Mouse (Mus musculus) gastrocnemius, postnatal 36 days (tissue): ENCODE measurements around the gene 1600014C10Rik. TPM values are rescaled to one million over a fixed set of nuclear protein-coding genes. Genes with fewer than 3 reads are reported as not detected.

Source experiments
- DNase-seq, 2 experiments: peaks; one replicate each; pipeline ENCODE4 v3.0.0; 2022
- intact Hi-C: fragments of 180-260 bp; cut with DNase I; formaldehyde crosslinking; loops from one replicate; pipeline ENCODE4 v1.15.1; 2025
- total RNA-seq, 2 experiments: library from RNA; stranded (reverse); gene quantifications; 2 replicates each; pipeline ENCODE4 v1.2.3; 2021

1600014C10Rik gene
- total RNA-seq, 2 experiments from 2014 or later: 22.1 to 23.9 TPM

DNA sequence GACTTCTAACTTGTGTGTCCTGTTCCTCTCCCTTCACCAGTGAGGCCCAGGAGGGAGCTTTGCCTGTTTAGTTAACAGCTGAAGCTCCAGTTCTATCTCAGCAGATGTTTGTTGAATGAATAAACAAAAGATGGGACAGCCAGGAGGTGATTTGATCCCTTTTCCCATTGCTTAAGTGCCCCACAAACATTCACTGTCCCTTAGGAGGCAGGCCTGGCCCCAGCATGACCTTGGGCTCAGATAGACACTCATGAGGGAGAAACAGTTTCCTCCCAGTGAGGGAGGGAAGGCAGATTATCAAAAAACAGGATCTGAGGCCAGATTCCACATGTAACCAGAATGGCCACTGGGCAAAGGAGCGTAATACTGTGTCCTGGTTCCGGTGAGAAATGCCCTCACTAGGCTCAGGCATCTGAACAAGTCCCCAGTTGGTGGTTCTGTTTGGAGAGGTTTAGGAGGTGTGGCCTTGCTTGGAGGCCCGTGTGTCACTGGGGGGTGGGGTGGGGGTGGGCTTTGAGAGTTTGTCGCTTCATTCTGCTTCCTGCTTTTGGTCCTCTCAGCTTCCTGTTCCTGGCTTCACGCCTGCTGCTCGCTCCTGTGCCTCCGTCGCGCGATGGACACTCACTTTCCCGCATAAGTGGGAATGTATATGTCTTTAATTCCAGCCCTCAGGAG, 26.6 kb downstream of the 1600014C10Rik start:
- intact Hi-C loops: no loop called here
- DNase-seq: no peak

DNA sequence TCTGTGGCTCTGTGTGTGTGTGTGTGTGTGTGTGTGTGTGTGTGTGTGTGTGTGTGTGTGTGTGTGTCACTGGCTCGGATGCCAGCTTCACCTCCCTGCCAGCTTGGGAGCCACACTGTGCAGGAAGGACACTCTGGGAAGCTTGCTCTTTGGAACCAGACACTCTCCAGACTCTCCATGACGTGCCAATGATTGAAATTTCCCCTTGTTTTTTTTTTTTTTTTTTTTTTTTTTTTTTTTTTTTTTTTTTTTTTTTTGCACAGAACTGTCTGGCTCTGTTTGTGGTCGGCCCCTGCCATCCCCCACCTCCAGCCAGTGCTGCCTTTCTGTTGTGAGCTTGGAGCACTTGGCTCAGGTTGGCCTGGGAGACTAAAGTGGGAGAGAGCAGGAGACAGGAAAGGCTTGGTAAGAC, 29.6 kb downstream of the 1600014C10Rik start:
- no peak for DNase-seq
- intact Hi-C loops: no loop called here

DNA sequence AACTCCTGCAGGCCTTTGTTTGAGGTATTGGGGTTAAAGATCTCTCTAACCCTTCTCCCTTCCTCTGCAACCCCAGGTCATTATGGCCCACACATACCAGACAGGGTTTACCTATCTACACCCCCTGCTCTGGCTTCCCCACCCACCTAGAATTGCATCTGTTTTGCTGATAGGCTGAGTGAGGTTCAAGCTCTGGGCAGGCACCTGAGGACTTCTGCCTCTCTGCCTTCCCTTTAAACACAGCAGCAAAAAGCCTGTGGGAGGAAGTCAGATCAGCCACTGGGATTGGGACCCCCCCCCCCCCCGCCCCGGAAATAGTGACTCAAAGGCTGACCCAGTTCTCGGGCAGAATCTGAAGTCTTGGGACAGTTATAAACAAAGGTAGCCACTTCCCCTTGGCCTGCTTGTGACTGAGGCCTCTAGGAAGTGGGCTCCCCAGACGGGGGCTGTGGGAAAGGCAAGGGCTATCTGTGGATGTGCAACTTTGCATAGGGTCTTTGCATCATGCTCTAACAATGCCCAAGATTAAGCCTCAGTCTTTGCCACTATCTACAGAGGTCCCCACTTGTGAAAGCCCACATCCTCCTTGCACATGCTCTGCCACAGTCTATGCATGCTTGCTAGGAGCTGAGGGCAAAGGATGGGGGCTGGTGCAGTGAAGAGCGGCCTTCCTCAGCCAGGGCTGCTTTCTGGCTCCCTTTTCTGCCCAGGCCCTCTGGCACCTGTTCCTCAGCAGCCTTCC, 31.6 kb downstream of the 1600014C10Rik start:
- no peak for DNase-seq
- intact Hi-C loops: no loop called here

DNA sequence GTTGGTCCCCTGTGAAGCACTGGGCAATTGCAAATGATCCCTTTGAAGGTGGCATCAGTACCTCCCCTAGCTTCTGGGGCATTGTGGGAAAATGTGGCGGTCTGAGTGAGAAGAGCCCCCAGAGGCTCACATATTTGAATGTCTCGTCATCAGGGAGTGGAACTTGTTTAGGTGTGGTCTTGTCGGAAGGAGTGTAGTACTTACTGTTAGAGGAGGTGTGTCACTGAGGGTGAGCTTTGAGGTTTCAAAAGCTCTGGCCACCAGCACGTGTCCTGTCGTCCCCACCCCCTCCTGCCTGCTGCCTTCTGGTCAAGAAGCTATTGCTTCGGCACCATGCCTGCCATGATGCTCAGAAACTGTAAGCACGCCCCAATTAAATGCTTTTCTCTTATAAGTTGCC, 32.3 kb downstream of the 1600014C10Rik start:
- no peak for DNase-seq
- intact Hi-C loops: no loop called here

DNA sequence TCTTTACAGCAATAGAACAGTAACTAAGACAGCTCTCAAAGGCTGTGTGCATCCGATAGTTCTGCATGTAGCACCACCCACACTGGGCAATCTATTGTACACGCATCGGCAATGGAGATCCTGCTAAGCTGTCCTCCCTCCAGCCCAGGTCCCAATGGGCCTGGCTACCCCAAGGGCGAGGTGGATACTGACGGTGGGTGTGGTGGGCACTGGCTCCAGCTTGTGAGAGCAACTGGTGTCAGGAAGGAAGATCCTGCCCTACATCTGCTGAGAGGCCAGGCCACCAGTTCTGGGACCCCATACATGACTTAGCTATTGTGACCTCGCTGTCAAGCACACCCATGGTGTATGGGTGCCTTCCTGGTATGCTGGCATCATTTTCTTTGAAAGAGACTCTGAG, 32.7 kb downstream of the 1600014C10Rik start:
- intact Hi-C loops: no loop called here
- DNase-seq: no peak

DNA sequence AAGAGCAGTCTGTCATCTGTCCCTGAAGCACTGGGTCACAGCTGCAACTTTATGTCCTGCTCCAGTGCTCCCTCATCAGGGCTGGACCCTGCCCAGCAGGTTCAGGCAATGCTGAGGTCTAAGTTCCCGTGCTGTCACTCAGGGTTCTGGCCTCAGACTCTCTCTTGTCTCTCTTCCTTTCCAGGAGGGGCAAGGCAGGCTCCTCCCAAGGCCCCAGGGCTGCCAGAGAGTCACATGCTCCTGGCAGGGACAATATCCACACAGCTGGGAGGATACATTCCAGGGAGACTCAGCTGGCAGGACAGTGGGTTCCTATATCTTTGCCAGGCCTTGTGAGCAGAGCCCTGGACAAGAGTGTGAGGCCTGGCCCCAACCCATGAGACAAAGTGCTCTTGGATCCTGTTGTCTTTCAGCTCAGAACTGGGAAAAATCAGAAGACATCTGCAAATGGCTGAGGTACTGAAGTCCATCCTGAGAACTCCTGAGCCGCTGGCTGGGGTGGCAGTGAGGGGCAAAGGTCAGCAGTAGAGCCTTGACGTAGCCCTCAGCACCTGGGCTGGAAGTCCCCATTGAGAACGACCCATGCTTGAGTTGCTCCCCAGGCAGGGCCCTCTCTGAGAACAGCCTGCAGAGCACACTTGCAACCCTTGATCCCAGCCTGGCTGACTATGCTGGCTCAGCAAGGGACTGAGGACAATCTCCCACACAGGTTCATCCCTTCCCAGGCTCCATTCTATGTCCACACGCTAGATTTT, 34.6 kb downstream of the 1600014C10Rik start:
- intact Hi-C loops: no loop called here
- DNase-seq: peak; percentile 91 to 94

DNA sequence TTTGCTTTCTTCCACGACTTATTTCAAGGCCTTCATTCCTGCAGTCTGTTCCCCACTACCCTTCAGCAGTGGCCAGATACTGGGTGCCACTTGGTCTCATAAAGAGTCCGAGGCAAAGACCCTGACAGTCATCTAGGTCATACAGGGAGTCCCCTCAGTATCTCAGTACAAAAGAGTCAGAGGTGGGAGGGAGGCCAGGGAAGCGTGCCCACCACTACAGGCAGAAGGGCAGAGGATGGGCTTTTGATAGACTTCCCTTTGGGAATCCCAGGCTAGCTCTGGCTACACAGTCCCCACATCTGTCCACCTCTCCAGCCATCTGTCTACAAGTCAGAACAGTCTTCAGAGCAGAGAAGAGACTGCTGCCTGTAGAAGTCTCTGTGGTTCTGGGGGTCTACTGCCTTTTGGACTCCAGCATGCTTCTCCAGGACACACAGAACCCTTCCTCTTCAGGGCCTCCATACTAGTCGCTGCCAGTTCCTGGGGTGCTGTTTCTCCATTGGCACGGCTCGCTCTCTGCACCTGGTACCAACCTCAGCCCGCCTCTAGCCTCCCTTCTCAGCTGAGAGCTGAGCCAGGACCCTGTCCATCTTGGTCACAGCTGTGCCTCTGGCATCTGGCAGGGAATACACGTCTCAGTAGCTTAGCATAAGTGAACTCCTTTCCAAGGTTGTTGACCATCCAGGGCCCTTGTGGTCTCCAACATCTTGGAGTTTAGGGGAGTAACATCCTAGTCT, 35.8 kb downstream of the 1600014C10Rik start:
- intact Hi-C loops: no loop called here
- DNase-seq: no peak

DNA sequence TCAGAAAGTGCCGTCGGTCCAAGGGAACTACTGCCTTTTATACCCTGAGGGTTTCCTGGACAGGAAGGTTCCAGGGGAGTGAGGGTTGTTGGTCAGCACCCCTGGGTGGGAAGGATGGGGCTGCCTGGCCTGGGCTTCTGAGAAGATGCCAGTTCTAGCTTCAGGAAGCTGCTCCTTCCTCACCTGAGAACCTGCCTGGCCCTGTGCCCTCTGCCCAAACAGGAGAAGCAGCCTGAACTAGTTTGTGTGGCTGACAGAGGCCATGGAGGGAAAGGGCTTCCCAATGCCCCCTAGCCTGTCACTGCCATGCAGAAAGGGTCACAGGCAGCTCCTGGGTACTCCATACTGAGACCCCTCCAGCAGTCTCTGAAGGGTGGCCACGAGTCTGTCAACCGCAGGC, 36.5 kb downstream of the 1600014C10Rik start:
- intact Hi-C loops: no loop called here
- no peak for DNase-seq

DNA sequence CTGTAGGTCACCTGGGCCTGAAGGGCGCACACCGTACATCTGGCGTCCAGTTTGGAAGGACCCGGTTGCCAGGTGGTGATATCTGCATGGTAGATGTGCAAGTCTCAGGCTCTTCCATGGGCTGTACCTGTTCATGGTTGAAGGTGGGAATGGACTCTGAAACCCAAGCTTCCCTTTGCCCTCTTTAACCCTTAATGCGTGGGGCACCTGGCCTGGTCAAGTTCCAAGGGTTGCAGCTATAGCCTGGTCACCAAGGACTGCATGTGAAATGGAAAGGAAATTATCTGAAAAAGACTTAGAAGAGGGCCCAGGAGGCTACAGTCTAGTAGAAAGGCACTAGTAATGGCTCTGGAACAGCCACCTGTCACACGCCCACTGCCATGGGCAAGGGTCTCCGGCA, 37.8 kb downstream of the 1600014C10Rik start:
- no peak for DNase-seq
- intact Hi-C loops: no loop called here

DNA sequence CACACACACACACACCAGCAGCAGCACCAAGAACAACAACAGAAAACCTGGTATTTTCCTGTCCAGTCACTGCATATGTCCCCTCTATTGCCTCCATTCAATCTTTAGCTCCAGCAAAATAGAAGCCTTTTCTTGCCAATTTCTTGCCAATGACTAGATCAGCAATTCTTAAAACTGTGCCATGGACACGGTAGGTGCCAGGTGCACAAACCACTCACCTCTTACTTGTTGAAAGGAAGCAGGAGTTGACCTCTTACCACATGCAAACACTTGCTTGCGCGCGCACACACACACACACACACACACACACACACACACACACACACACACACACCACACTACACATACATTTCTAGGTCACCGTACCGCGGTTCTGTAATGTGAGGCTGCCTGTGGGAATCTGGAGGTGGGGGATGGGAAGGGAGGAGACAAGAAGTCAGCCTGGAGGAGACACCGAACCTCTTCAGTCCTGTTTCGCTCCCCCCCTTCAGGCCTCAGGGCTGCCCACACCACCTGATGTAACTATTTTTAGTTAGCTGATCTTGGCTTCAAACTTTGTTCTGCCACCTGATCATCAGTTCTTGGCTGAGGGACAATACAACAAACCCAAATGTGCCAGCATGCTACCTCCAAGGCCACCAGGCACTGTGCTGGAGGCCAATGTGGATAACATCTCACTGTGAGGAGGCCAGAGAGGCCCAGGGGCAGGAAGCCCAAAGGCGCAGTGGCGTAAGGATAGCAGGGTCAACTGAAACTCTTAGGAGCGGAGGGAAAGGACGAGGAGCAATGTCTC, 41.8 kb downstream of the 1600014C10Rik start:
- DNase-seq: peak in 1 of 2 experiments; percentile 55

DNA sequence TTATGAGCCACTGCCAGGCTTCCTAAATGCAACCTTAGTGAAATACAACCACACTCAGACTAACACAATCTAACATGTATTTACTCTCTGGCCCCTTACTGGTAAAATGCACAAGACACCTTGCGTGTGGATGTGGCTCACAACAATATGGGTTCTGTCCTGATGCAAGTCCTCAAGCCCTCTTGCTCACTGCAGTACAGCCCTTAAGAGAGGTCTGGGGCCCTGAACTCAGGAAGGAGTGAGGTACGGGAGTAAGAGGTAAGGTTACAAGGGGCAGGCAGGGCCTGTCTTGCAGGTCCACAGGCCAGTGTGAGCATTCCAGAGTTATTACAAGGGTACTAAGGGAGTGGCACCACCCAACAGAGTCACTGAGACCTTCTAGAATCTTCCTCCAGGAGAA, 43.2 kb downstream of the 1600014C10Rik start:
- DNase-seq: no peak

More for the DNA sequence above, 41.8 kb downstream of the 1600014C10Rik start:
- intact Hi-C loops: loop anchor here (5.0 kb wide), 1 partner anchor 43 kb away; no protein-coding TSS in a partner anchor

DNA sequence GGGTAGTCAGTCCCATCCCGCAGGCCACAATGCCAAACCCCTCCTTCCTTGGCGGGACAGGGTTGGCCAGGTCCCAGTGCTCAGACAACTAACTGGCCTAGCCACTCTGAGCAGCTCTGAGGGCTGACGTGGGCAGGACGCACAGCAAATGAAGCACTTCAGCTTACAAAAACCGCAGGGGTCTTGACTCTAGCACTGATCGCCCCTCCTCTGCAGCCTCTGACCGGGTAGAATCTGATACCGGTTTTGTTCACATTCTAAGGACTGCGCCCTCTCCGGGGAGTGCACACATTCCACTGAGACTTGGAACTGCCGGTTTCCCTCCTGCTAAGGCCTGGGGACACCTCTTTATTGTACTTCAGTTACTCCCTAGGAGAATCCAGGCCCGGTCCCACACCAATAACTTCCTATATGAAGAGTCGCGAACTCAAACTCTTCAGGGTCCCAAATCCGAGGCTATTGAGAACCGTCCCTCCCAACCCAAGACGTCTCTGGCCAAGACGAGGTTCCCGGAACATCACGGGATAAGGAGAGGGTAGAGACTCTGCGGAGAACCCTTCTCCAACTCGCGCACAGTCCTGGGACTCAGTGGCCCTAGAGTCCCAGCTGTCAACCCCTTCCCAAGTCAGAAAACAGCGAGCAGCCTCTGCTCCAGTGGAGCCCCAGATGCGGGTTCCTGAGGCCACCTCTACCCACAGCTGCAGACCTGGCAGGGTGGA, 44.3 kb downstream of the 1600014C10Rik start:
- DNase-seq: peak; percentile 94 to 95
- intact Hi-C loops: loop anchor here (5.0 kb wide), 1 partner anchor 40 kb away; no protein-coding TSS in a partner anchor

More for the DNA sequence above, 43.2 kb downstream of the 1600014C10Rik start:
- intact Hi-C loops: loop anchor here (5.0 kb wide), 1 partner anchor 41 kb away; no protein-coding TSS in a partner anchor

DNA sequence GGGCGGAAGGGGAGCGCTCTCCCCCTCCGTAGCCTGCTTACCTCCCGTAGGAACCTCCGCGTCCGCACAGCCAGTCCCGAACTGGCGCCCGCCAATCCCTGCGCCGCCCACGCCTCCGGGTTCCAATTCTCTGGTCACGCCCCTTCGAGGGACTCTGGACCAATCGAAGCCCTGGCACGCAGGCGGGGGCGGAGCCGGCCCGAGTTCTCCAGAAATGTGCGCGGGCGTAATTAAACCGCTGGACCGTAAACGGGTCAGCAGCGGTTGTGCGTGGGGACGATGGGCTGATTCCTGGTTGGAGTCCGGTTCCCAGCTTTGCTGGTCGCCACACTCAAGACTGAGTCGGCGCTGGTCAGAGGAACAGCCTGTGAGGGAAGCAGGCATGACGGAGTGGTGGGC, 44.9 kb downstream of the 1600014C10Rik start, which contains the start of gene Plekhf1:
Gene Plekhf1, minus strand, starts transcription at position 117 of the 399 bp plus-strand sequence.
- DNase-seq: peak; percentile 94 to 98
- intact Hi-C loops: loop anchor here (5.0 kb wide), 1 partner anchor 39 kb away; no protein-coding TSS in a partner anchor

DNA sequence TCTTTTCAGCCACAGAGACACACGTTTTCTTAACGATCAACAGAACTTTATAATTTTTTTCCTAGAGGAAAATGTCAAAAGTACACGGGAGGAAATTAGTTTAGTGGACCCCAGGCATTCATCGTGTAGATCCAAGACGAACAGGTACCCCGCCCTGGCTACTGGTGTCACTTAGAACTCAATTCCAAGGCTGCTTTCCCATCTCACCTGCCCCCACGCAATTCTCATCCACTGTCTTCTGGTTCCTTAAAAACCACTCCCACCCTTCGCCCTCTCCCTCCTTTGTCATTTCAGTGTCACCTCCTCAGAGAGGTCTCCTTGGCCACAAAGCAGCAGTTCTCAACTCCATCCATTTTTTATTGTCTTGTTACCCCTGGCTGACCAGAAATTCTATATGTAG, 45.3 kb downstream of the 1600014C10Rik start:
- no peak for DNase-seq
- intact Hi-C loops: loop anchor here (5.0 kb wide), 1 partner anchor 39 kb away; no protein-coding TSS in a partner anchor

DNA sequence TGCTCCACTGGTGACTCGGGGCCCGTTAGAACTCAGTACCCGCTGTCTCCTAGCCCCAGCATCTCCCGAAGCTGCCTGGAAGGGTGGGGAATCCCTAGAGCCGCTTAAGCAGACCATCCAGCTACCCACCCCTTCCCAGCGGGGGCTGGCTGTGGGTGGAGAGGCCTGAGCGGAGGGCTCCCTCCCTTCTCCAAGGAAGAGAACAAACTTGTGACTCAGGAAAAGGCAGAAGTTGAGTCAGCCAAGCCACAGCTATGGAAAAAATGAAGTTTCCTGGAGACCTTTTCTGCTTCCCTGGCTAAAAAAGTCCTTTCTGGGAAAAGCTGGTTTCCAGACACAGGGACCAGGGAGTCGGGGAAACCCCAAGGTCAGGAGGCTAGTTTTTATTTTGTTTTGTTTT, 47.3 kb downstream of the 1600014C10Rik start:
- intact Hi-C loops: no loop called here
- peak; percentile 49 to 74 for DNase-seq

DNA sequence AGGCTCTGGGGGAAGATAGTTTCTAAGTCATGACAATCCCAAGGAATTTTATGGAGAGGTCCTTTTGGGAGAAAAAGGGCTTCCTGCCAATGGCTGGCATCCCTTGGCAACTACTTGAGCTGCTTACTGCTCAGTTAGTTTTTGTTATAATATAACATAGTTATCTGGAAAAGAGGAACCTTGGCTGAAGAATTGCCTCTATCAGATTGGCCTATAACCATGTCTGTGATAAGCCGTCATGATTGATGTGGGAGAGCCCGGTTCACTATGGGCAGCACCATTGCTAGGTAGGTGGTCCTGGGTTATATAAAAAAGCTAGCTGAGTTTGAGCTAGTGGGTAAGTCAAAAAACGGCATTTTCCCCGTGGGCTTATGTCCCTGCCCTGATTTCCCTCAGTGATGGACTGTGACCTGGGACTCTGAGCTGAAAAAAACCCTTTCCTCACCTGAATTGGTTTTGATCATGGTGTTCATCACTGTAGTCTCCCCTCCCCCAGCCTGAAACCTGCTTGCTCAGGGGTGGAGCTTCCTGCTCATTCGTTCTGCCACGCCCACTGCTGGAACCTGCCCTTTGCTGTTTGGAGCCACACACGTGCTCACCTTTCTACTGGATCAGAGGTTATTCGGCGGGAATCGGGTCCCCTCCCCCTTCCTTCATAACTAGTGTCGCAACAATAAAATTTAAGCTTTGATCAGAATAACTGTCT, 53.5 kb downstream of the 1600014C10Rik start:
- DNase-seq: no peak
- intact Hi-C loops: no loop called here

DNA sequence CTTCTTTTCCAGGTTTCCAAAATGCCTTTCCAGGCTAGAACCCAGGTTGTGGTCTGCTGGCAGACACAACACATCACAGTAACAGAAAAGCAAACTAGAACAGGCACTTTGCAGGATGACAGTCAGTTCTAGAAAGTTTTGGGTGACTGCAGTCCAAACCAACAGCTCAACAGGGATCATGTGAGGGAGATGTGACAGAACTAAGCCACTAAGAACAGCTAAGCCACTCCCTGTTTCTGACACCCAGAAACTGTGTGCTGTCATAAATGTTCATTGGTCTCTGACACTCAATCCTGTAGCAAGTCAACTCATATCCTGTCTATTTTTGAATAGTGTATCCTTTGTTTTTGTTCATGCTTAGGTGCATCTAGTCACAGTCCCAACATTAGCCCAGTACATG, 54.1 kb downstream of the 1600014C10Rik start:
- no peak for DNase-seq
- intact Hi-C loops: no loop called here

DNA sequence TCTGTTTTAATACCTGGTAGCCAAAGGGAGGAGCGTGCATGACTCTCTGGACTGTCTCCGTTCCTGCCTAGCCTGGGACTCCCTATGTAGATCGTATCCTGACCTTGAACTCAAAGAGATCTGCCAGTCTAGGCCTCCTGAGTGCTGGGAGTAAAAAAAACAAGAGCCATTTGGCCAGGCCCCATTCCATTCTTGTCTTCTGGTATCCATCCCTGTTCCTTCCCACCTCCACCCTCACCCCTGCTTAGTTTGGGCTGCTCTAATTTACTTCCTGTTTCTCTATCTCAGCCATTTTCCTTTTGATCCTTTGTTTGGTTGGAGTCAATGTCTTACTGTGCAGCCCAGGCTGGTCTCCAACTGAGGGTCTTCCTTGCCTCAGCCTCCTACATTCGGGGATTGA, 59.4 kb downstream of the 1600014C10Rik start:
- intact Hi-C loops: no loop called here
- no peak for DNase-seq
